Mouse (Mus musculus) embryonic fibroblast, embryonic 13.5 days (primary cell): ENCODE measurements around the gene Tspan18.

Experiments used
- CTCF ChIP-seq: IDR thresholded peaks from 2 replicates; pipeline ENCODE4 v1.5.1; 2011; ENCODE audit warnings: mild to moderate bottlenecking, control low read depth, low read length, moderate library complexity, borderline replicate concordance; ENCODE audit not compliant: insufficient read depth
- POLR2A ChIP-seq: IDR thresholded peaks from 2 replicates; pipeline ENCODE4 v1.6.1; 2011; ENCODE audit warnings: low read depth, mild to moderate bottlenecking, control low read depth, low read length, moderate library complexity

DNA sequence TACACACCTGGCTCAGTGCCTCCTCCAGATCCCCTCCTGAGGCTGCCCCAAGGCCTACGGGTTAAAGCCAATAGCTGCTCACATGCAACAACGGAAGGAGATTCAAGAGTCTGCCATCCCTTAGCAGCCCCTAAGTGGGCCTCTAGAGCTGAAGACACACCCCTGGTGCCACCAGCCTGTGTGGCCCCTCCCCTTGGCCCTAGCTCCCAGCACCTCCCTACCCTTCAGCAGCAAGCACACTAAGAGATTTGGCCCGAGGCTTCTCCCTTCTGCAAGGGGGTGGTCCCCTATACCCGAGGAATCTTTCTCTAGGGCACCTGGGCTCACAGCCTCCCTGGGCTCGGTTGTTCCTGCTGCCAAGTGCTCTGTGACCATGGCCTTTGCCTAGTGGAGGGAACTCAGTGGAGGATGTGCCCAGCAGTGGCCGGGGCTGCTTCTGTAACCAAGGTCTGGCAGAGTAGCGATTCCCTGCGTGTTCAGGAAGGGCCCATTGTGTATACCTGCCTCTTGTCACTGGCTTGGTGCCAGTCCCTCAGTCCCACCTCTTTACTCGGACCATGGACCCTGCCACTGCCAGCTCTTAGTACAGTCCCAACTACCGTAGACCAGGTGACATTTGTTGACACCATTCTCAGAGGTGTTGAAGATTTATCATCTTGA is 133.5 kb downstream of the Tspan18 start:
- no peak for TF ChIP-seq POLR2A
- TF ChIP-seq CTCF: no peak
